ENCODE assay signal across 18 mouse cellular contexts in the genomic region with DNA sequence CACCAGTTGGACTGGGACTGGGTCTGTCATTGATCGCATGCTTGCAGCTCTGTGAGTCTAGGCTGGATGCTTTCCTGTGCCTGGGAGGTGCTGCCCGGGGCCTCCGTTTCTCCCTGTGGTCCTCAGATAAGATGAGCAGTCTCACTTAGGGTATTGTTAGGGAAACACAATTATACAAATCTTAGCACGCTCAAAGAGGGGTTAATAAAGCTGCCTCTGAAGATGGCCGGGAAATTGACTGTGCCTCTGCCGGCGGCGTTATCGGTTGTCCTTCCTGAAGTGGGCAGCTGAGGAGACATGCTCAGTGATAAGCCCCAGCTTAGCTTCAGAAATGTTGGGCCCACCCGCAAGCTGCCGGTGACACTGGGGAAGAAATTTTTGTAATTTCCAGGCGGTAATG. TPM values are rescaled to one million over a fixed set of nuclear protein-coding genes. Genes with fewer than 3 reads are reported as not detected.
DNase-seq lines count a peak whose midpoint lies in the region; ATAC-seq and TF ChIP-seq lines count a peak whose summit lies in the region.
"Had no signal": no experiment of that assay in that cellular context is flagged by ENCODE, and none has a peak within 500 bp of the region (broad histone marks: within the 10 kb centered on the region; RNA-seq: fewer than 3 reads in every experiment).

No protein-coding gene starts in this region.

- TF ChIP-seq EP300 in liver, embryonic 14.5 days (IDR thresholded peaks at IDR 0.05; ENCODE audit: low read depth) = peak; percentile 51

- peaks cover 38% of the 10 kb centered on the region for H3K4me1 ChIP-seq in heart, embryonic 13.5 days
- peaks cover 14% of the 10 kb centered on the region; the same call in 1 of the 2 replicates for H3K4me1 ChIP-seq in midbrain, embryonic 14.5 days (ENCODE audit: control insufficient read depth, insufficient read depth, low read length)
- H3K4me1 ChIP-seq in midbrain, embryonic 16.5 days (ENCODE audit: control insufficient read depth, insufficient read depth, low read length) = no peaks in the 10 kb centered on the region
- H3K4me1 ChIP-seq in liver, embryonic 14.5 days (replicated peaks; ENCODE audit: control insufficient read depth in 2 of 2, insufficient read depth in 2 of 2, low read length in 1 of 2) = peaks cover 11 to 24% of the 10 kb centered on the region in 2 experiments

- ATAC-seq in heart, embryonic 13.5 days (ENCODE audit: extremely low read depth, insufficient number of reproducible peaks, low FRiP score, low TSS enrichment) = no peak
- no peak for ATAC-seq in midbrain, embryonic 14.5 days (ENCODE audit: low FRiP score, low TSS enrichment)
- no peak for ATAC-seq in midbrain, embryonic 16.5 days
- peak; percentile 81 for ATAC-seq in liver, embryonic 14.5 days (ENCODE audit: insufficient read depth)
- ATAC-seq: inflammation-experienced regulatory T-cells, adult 6 months had no signal

- TF ChIP-seq CTCF in liver, embryonic 14.5 days (IDR thresholded peaks at IDR 0.05; ENCODE audit: low read depth) = no peak

- peak overlapping the region; percentile 11 for H3K4me3 ChIP-seq in heart, embryonic 13.5 days
- no peak overlapping the region for H3K4me3 ChIP-seq in midbrain, embryonic 14.5 days (replicated peaks; ENCODE audit: low read depth, low read length)
- no peak overlapping the region for H3K4me3 ChIP-seq in midbrain, embryonic 16.5 days (ENCODE audit: low read depth, low read length)
- no peak overlapping the region for H3K4me3 ChIP-seq in liver, embryonic 14.5 days (ENCODE audit: insufficient read depth in 1 of 2, low read depth in 2 of 2, low read length in 2 of 2)
- H3K4me3 ChIP-seq: embryonic facial prominence, embryonic 15.5 days; forebrain, embryonic 12.5 days; hindbrain, embryonic 10.5 days; kidney, embryonic 15.5 days had no signal

- no peak for DNase-seq in heart, adult 11 months
- DNase-seq in midbrain, embryonic 14.5 days = no peak
- peak in 2 of 3 experiments; percentile 18 to 28 for DNase-seq in liver, embryonic 14.5 days (ENCODE audit: low read depth in 3 of 3, low spot score in 3 of 3)
- DNase-seq in urinary bladder, postnatal 14 days (ENCODE audit: low spot score) = no peak
- DNase-seq in neural tube, embryonic 10.5 days (ENCODE audit: extremely low spot score, low spot score) = no peak
- DNase-seq: adrenal gland, postnatal 25 days; B cell, adult 2 months; cerebellum, adult 9-10 months; gastrocnemius, postnatal 25 days; layer of hippocampus, postnatal 36 days; lung, postnatal 14 days had no signal

- H3K9me3 ChIP-seq in heart, embryonic 13.5 days = no peaks in the 10 kb centered on the region
- no peaks in the 10 kb centered on the region for H3K9me3 ChIP-seq in midbrain, embryonic 14.5 days (ENCODE audit: control insufficient read depth, low read length)
- H3K9me3 ChIP-seq in midbrain, embryonic 16.5 days (replicated peaks; ENCODE audit: control insufficient read depth, low read length, poor library complexity, severe bottlenecking) = no peaks in the 10 kb centered on the region
- H3K9me3 ChIP-seq in liver, embryonic 14.5 days (ENCODE audit: control insufficient read depth, low read length) = no peaks in the 10 kb centered on the region
- H3K9me3 ChIP-seq: embryonic facial prominence, embryonic 15.5 days; forebrain, embryonic 12.5 days; hindbrain, embryonic 10.5 days; kidney, embryonic 15.5 days had no signal

- 14% methylated on average over 12 of the region's 12 CpGs for WGBS in heart, embryonic 13.5 days
- 70% methylated on average over 12 of the region's 12 CpGs for WGBS in midbrain, embryonic 14.5 days
- WGBS in midbrain, embryonic 16.5 days = 68% methylated on average over 12 of the region's 12 CpGs
- WGBS in liver, embryonic 14.5 days (ENCODE audit: insufficient replicate concordance) = 10% methylated on average over 12 of the region's 12 CpGs

- no peak overlapping the region for H3K9ac ChIP-seq in heart, embryonic 13.5 days
- no peak overlapping the region for H3K9ac ChIP-seq in midbrain, embryonic 14.5 days (replicated peaks; ENCODE audit: low read length)
- H3K9ac ChIP-seq in midbrain, embryonic 16.5 days (ENCODE audit: low read depth, low read length) = no peak overlapping the region
- peak overlapping the region; percentile 34 for H3K9ac ChIP-seq in liver, embryonic 14.5 days (replicated peaks)
- H3K9ac ChIP-seq: embryonic facial prominence, embryonic 15.5 days; forebrain, embryonic 12.5 days; kidney, embryonic 15.5 days had no signal

- H3K4me2 ChIP-seq in heart, embryonic 13.5 days = peak overlapping the region; percentile 56
- no peak overlapping the region for H3K4me2 ChIP-seq in midbrain, embryonic 14.5 days (ENCODE audit: low read length)
- no peak overlapping the region for H3K4me2 ChIP-seq in midbrain, embryonic 16.5 days (ENCODE audit: low read length)
- H3K4me2 ChIP-seq in liver, embryonic 14.5 days (ENCODE audit: low read depth) = peak overlapping the region; percentile 54
- H3K4me2 ChIP-seq: embryonic facial prominence, embryonic 15.5 days; forebrain, embryonic 12.5 days; kidney, embryonic 15.5 days had no signal

- no peaks in the 10 kb centered on the region for H3K36me3 ChIP-seq in heart, embryonic 13.5 days
- H3K36me3 ChIP-seq in midbrain, embryonic 14.5 days (ENCODE audit: control insufficient read depth, insufficient read depth, low read length) = no peaks in the 10 kb centered on the region
- H3K36me3 ChIP-seq in midbrain, embryonic 16.5 days (ENCODE audit: control insufficient read depth, insufficient read depth, low read length) = no peaks in the 10 kb centered on the region
- H3K36me3 ChIP-seq in liver, embryonic 14.5 days (replicated peaks; ENCODE audit: control insufficient read depth, insufficient read depth, low read depth) = no peaks in the 10 kb centered on the region
- H3K36me3 ChIP-seq: embryonic facial prominence, embryonic 15.5 days; kidney, embryonic 15.5 days had no signal

- no peak overlapping the region for H3K27ac ChIP-seq in heart, embryonic 13.5 days (replicated peaks)
- peak overlapping the region; percentile 52; the same call in 1 of the 2 replicates for H3K27ac ChIP-seq in midbrain, embryonic 14.5 days (replicated peaks; ENCODE audit: low read depth, low read length)
- no peak overlapping the region for H3K27ac ChIP-seq in midbrain, embryonic 16.5 days (ENCODE audit: low read length)
- no peak overlapping the region for H3K27ac ChIP-seq in liver, embryonic 14.5 days
- H3K27ac ChIP-seq: embryonic facial prominence, embryonic 15.5 days; forebrain, embryonic 12.5 days; hindbrain, embryonic 10.5 days; kidney, embryonic 15.5 days had no signal

- no peaks in the 10 kb centered on the region for H3K27me3 ChIP-seq in heart, embryonic 13.5 days (replicated peaks)
- H3K27me3 ChIP-seq in midbrain, embryonic 14.5 days (ENCODE audit: control insufficient read depth, insufficient read depth, low read length) = no peaks in the 10 kb centered on the region
- H3K27me3 ChIP-seq in midbrain, embryonic 16.5 days (ENCODE audit: control insufficient read depth, insufficient read depth, low read depth, low read length) = no peaks in the 10 kb centered on the region
- H3K27me3 ChIP-seq in liver, embryonic 14.5 days (ENCODE audit: control insufficient read depth, insufficient read depth, low read length) = no peaks in the 10 kb centered on the region
- H3K27me3 ChIP-seq: embryonic facial prominence, embryonic 15.5 days; forebrain, embryonic 12.5 days; kidney, embryonic 15.5 days had no signal

RNA-seq across cellular contexts. Expression of a gene that starts 33.3 kb away (rescaled TPM):
- 10.6 and 11.1 TPM in 2 replicates for polyA plus RNA-seq in heart, embryonic 13.5 days (2015; fragmentation: Nextera tagmentation; extraction: Ambion mirVana)
- polyA plus RNA-seq in midbrain, embryonic 14.5 days (2014; fragmentation: Nextera tagmentation; extraction: Ambion mirVana) = 34.3 and 41.1 TPM in 2 replicates
- polyA plus RNA-seq in midbrain, embryonic 16.5 days (2015; fragmentation: Nextera tagmentation; extraction: Ambion mirVana) = 41.7 and 49.0 TPM in 2 replicates
- polyA plus RNA-seq in liver, embryonic 14.5 days (2012; rRNA removed) = 9.1 and 11.0 TPM in 2 replicates
- 12.4 and 13.4 TPM in 2 replicates for polyA plus RNA-seq in liver, embryonic 14.5 days (2014; fragmentation: Nextera tagmentation; extraction: Ambion mirVana)

Comparison
In these comparisons a context has a peak if more than half of its experiments do, and no peak if none do; other contexts are left out.
1. H3K4me2 ChIP-seq: peak in heart, embryonic 13.5 days (single experiment) and liver, embryonic 14.5 days (single experiment); none in midbrain, embryonic 14.5 days (single experiment) and midbrain, embryonic 16.5 days (single experiment).
2. DNase-seq: peak in liver, embryonic 14.5 days (2 of 3); none in heart, adult 11 months (single experiment), midbrain, embryonic 14.5 days (single experiment), urinary bladder, postnatal 14 days (single experiment) and neural tube, embryonic 10.5 days (single experiment).